Mouse (Mus musculus): ENCODE results near the gene Matn1. TPM values are rescaled to one million over a fixed set of nuclear protein-coding genes. Genes with fewer than 3 reads are reported as not detected.
A peak's percentile ranks its signal among the peaks of the same experiment; 100 is the strongest.

The Matn1 gene
- polyA plus RNA-seq, 1 experiment = 0.23 TPM

DNA sequence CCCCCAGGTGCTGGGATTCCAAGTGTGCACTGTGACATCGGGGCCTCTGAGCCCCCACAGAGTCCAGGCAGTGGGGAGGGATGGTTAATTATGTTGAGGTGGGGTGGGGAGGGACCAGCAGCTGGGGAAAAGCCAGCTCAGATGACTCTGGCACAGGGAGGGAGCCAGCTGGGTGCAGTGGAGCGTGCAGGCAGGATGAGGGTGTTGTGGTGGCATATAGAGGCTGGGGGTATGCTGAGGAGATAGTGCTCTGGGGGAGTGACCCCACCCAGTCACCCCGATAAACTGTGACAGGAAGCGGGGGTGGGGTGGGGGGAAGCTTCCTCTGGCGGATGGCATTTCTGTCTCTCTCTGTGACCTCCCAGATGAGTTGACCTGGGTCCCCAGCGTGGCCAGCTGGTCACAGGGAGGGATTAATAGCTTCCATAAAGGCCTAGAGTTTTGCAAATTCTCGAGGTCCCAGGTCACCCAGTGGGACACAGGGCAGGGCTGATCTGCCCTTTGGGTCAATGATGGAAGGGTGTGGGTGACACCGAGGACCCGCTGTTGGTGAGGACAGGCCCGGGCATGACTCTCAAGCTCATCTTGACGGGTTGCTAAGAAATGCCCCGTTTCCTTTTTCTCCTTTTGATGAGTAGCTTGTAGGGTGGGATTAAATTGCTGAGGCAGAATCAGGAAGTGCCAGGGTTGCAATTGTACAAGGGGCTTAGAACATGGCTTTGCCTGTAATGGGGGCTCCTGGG is 23.1 kb upstream of the Matn1 start:
- Histone ChIP-seq H3K27ac (ENCODE audit: insufficient read depth, low read length) (peak overlapping the region; percentile 91), H3K4me1 (ENCODE audit: control insufficient read depth, insufficient read depth, insufficient read length) (peaks cover 60% of the 10 kb centered on the region; the same call in 1 of the 2 replicates), H3K36me3 (ENCODE audit: control insufficient read depth, insufficient read depth, low read length) (peaks cover 26% of the 10 kb centered on the region), H3K27me3 (ENCODE audit: control insufficient read depth, insufficient read depth, low read length) (no peaks in the 10 kb centered on the region), H3K4me3 (ENCODE audit: extremely low read depth, insufficient read depth, insufficient read length) (peak overlapping the region; percentile 12; the same call in 1 of the 2 replicates)
- WGBS = 3% methylated on average over 12 of the region's 12 CpGs
- peak in 1 of 2 experiments; percentile 87 for DNase-seq (ENCODE audit: low read depth in 1 of 2, low spot score in 2 of 2)
- TF ChIP-seq POLR2A (IDR thresholded peaks at IDR 0.05; ENCODE audit: low read depth, low read length) (no peak), CTCF (IDR thresholded peaks at IDR 0.05; ENCODE audit: extremely low read depth, insufficient read depth, insufficient read length, insufficient replicate concordance) (no peak)

DNA sequence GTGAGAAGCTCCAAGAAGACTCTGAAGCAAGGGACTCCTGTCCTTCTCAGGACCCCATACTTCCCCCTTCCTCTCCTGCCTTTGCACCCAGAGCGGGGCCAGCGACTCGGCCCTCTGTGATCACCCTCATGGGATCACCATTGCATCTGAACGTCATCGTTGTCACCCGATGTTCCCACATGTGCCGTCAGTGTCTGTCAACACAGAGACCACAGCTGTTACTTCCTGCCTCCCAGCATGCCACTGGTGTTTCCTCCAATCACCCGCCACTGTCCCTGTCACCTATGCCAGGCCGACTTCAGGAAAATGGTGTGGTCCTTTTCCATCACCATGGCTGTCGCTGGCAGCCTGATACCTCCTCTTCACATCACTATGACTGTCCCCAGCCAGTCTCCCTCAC is 22.2 kb upstream of the Matn1 start:
- DNase-seq (ENCODE audit: low read depth in 1 of 2, low spot score in 2 of 2) = peak in 1 of 2 experiments; percentile 51
- H3K4me3 ChIP-seq (ENCODE audit: extremely low read depth, insufficient read depth, insufficient read length) = no peak overlapping the region
- H3K27ac ChIP-seq (ENCODE audit: insufficient read depth, low read length) = peak overlapping the region; percentile 91
- WGBS = 22% methylated on average over 10 of the region's 10 CpGs
- peaks cover 51% of the 10 kb centered on the region; the same call in 1 of the 2 replicates for H3K4me1 ChIP-seq (ENCODE audit: control insufficient read depth, insufficient read depth, insufficient read length)
- peaks cover 32% of the 10 kb centered on the region for H3K36me3 ChIP-seq (ENCODE audit: control insufficient read depth, insufficient read depth, low read length)
- no peaks in the 10 kb centered on the region for H3K27me3 ChIP-seq (ENCODE audit: control insufficient read depth, insufficient read depth, low read length)
- TF ChIP-seq POLR2A (IDR thresholded peaks at IDR 0.05; ENCODE audit: low read depth, low read length) = no peak
- TF ChIP-seq CTCF (IDR thresholded peaks at IDR 0.05; ENCODE audit: extremely low read depth, insufficient read depth, insufficient read length, insufficient replicate concordance) = no peak

DNA sequence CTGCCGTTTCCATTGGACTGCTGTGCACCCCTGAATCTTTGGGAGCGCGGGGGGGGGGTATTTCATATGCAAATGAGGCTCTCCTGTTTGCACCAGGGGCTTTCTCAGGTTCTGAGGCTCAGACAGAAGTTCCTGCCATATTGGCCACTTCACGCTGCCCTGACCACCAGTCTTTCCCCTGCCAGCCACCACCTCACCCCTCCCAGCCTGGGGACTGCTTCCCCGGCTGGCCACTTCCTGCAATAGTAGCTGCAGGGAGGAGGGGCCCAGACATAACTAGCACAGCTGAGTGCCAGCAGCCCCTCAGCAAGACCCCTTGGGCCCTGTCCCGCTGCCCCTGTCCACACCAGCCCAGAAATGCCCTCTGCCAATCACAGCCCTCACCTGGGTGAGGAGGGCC is 17.9 kb upstream of the Matn1 start:
- TF ChIP-seq POLR2A (IDR thresholded peaks at IDR 0.05; ENCODE audit: low read depth, low read length) (no peak), CTCF (IDR thresholded peaks at IDR 0.05; ENCODE audit: extremely low read depth, insufficient read depth, insufficient read length, insufficient replicate concordance) (no peak)
- no peak for DNase-seq (ENCODE audit: low read depth in 1 of 2, low spot score in 2 of 2)
- H3K27ac ChIP-seq (ENCODE audit: insufficient read depth, low read length) = no peak overlapping the region
- H3K4me1 ChIP-seq (ENCODE audit: control insufficient read depth, insufficient read depth, insufficient read length) = peaks cover 13% of the 10 kb centered on the region; the same call in 1 of the 2 replicates
- peaks cover 65% of the 10 kb centered on the region for H3K36me3 ChIP-seq (ENCODE audit: control insufficient read depth, insufficient read depth, low read length)
- WGBS = 72% methylated on average over 6 of the region's 6 CpGs
- H3K27me3 ChIP-seq (ENCODE audit: control insufficient read depth, insufficient read depth, low read length) = no peaks in the 10 kb centered on the region
- H3K4me3 ChIP-seq (ENCODE audit: extremely low read depth, insufficient read depth, insufficient read length) = no peak overlapping the region

DNA sequence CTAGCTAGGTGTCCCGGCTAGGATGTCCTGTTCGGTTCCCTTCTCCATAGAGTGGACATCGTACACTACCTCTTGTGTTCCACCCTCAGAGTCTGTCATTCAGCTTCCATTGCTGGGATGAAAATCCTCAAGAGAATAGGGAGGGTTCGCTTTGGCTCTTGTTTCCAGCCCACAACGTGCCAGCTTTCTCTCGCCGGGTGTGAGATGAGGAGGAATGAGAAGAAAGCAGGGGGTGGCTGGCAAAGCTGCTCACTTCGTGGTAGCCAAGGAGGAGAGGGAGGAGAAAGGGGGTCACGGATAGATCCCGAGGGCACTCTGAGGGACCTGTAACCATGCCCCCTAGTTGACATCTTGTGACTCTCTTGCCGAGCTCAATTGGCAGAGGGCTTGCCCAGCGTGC is 16.4 kb upstream of the Matn1 start:
- no peaks in the 10 kb centered on the region for H3K27me3 ChIP-seq (ENCODE audit: control insufficient read depth, insufficient read depth, low read length)
- no peak for TF ChIP-seq POLR2A (IDR thresholded peaks at IDR 0.05; ENCODE audit: low read depth, low read length)
- H3K4me1 ChIP-seq (ENCODE audit: control insufficient read depth, insufficient read depth, insufficient read length) = peaks cover 3% of the 10 kb centered on the region; the same call in 1 of the 2 replicates
- DNase-seq (ENCODE audit: low read depth in 1 of 2, low spot score in 2 of 2) = no peak
- H3K36me3 ChIP-seq (ENCODE audit: control insufficient read depth, insufficient read depth, low read length) = peaks cover 71% of the 10 kb centered on the region
- H3K27ac ChIP-seq (ENCODE audit: insufficient read depth, low read length) = no peak overlapping the region
- H3K4me3 ChIP-seq (ENCODE audit: extremely low read depth, insufficient read depth, insufficient read length) = no peak overlapping the region
- 88% methylated on average over 12 of the region's 12 CpGs for WGBS

DNA sequence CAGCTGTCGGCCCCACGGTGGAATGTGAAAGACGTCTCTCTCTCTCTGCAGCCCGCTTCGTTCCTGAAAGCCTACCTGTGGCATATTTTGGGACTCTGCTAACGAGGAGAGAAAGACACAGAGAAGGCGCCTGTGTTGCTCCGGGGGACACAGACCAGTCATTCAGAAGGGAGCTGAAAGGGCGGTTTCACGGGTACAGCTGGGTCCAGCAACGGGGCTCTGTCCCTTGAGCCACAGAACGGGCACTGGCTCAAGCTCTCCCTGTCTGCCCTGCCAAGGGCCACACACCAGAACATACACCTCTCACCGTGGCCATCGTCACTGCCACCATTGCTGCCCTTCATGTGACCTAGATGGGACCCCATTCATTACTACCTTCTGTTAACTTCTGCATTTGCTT is 1.5 kb upstream of the Matn1 start:
- TF ChIP-seq CTCF (IDR thresholded peaks at IDR 0.05; ENCODE audit: extremely low read depth, insufficient read depth, insufficient read length, insufficient replicate concordance) = no peak
- TF ChIP-seq POLR2A (IDR thresholded peaks at IDR 0.05; ENCODE audit: low read depth, low read length) = no peak
- 48% methylated on average over 14 of the region's 14 CpGs for WGBS
- H3K27ac ChIP-seq (ENCODE audit: insufficient read depth, low read length) = no peak overlapping the region
- no peak overlapping the region for H3K4me3 ChIP-seq (ENCODE audit: extremely low read depth, insufficient read depth, insufficient read length)
- H3K36me3 ChIP-seq (ENCODE audit: control insufficient read depth, insufficient read depth, low read length) = no peaks in the 10 kb centered on the region
- peaks cover 10% of the 10 kb centered on the region; the same call in 1 of the 2 replicates for H3K4me1 ChIP-seq (ENCODE audit: control insufficient read depth, insufficient read depth, insufficient read length)
- no peaks in the 10 kb centered on the region for H3K27me3 ChIP-seq (ENCODE audit: control insufficient read depth, insufficient read depth, low read length)
- DNase-seq (ENCODE audit: low read depth in 1 of 2, low spot score in 2 of 2) = no peak

DNA sequence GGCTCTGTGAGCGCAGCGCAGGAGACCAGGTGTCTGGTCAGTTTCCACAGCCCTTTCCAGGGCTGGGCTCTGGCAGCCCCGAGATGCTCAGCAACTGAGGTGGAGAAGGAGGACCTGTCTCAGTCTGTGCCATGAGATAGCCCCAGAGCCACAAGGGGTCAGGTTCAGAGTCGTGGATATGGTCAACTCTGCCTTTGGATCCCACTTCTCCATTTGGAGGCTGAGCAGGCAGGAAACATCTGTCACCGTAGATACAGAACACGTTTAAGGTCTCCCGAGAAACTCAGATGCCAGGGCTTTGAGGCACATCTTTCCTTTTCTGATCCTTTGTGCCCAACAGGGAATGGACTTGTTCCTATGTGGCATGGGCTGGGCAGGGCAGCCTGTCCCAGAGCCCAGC is 594 bp downstream of the Matn1 start:
- WGBS = 50% methylated on average over 7 of the region's 7 CpGs
- H3K36me3 ChIP-seq (ENCODE audit: control insufficient read depth, insufficient read depth, low read length) = no peaks in the 10 kb centered on the region
- H3K4me1 ChIP-seq (ENCODE audit: control insufficient read depth, insufficient read depth, insufficient read length) = peaks cover 1% of the 10 kb centered on the region; the same call in 1 of the 2 replicates
- no peaks in the 10 kb centered on the region for H3K27me3 ChIP-seq (ENCODE audit: control insufficient read depth, insufficient read depth, low read length)
- no peak for DNase-seq (ENCODE audit: low read depth in 1 of 2, low spot score in 2 of 2)
- TF ChIP-seq POLR2A (IDR thresholded peaks at IDR 0.05; ENCODE audit: low read depth, low read length) = no peak
- H3K27ac ChIP-seq (ENCODE audit: insufficient read depth, low read length) = no peak overlapping the region
- no peak overlapping the region for H3K4me3 ChIP-seq (ENCODE audit: extremely low read depth, insufficient read depth, insufficient read length)

DNA sequence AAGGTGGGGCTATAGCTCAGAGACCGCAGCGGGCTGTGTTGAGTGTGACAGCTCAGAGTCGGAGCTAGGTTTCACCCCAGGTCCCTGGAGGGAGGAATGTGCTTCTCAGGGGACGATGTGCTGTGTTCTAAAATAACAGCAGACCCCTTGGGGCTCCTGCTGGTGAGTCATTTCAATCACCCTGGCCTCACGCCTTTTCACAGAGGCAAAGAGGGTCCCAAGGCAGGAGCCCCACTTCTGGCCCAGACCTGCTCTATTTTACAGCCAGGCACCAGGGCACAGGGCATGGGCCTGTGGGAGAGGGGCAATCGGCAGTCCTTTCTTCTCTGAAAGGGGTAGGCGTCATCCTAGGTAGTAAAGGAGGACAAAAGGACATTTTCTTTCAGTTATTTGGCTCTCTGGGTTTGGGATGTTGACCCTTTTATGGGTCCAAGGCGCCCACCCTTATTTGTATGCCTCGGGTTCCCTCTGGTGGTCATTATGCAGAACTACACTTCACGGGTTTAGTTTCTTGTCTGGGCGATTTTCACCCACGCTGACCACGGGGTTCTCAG is 3.0 kb downstream of the Matn1 start:
- H3K4me3 ChIP-seq (ENCODE audit: extremely low read depth, insufficient read depth, insufficient read length) = no peak overlapping the region
- no peaks in the 10 kb centered on the region; the same call in 1 of the 2 replicates for H3K4me1 ChIP-seq (ENCODE audit: control insufficient read depth, insufficient read depth, insufficient read length)
- peak in 1 of 2 experiments; percentile 26 for DNase-seq (ENCODE audit: low read depth in 1 of 2, low spot score in 2 of 2)

More for the DNA sequence above, 3.0 kb downstream of the Matn1 start:
- Histone ChIP-seq H3K27me3 (ENCODE audit: control insufficient read depth, insufficient read depth, low read length) (no peaks in the 10 kb centered on the region), H3K27ac (ENCODE audit: insufficient read depth, low read length) (no peak overlapping the region), H3K36me3 (ENCODE audit: control insufficient read depth, insufficient read depth, low read length) (no peaks in the 10 kb centered on the region)
- TF ChIP-seq CTCF (IDR thresholded peaks at IDR 0.05; ENCODE audit: extremely low read depth, insufficient read depth, insufficient read length, insufficient replicate concordance) (peak; percentile 56; the same call in 1 of the 2 replicates), POLR2A (IDR thresholded peaks at IDR 0.05; ENCODE audit: low read depth, low read length) (no peak)
- 16% methylated on average over 13 of the region's 13 CpGs for WGBS
